Mouse (Mus musculus) heart, embryonic 16.5 days (tissue): ENCODE results near the gene Adamts17. TPM values are rescaled to one million over a fixed set of nuclear protein-coding genes. Genes with fewer than 3 reads are reported as not detected.
A peak's percentile ranks its signal among the peaks of the same experiment; 100 is the strongest.

ENCODE experiments used
- ATAC-seq: fragments of 200-750 bp; cut with Nextera tagmentation; replicated peaks from 2 replicates; pipeline ENCODE4 v1.8.0; 2017; ENCODE audit warnings: moderate number of reproducible peaks; ENCODE audit not compliant: insufficient read depth, low FRiP score; ENCODE audit errors: extremely low read depth
- H3K27ac ChIP-seq: fragments of 300-500 bp; sonication (generic); 2 replicates; pipeline ENCODE4 v1.5.1; 2014; ENCODE audit warnings: mild to moderate bottlenecking, low read length, control low read depth, moderate library complexity
- H3K27me3 ChIP-seq: fragments of 300-500 bp; sonication (generic); 2 replicates; pipeline ENCODE4 v1.6.1; 2014; ENCODE audit warnings: low read length, mixed read lengths; ENCODE audit not compliant: control insufficient read depth, insufficient read depth
- H3K36me3 ChIP-seq: fragments of 300-500 bp; sonication (generic); 2 replicates; pipeline ENCODE4 v1.6.1; 2014; ENCODE audit not compliant: control insufficient read depth, insufficient read depth
- H3K4me1 ChIP-seq: fragments of 300-500 bp; sonication (generic); 2 replicates; pipeline ENCODE4 v1.6.1; 2014; ENCODE audit warnings: low read length, mixed read lengths; ENCODE audit not compliant: control insufficient read depth, insufficient read depth
- H3K4me2 ChIP-seq: fragments of 300-500 bp; sonication (generic); 2 replicates; pipeline ENCODE4 v1.6.1; 2014; ENCODE audit warnings: low read depth, mild to moderate bottlenecking, control low read depth, low read length
- H3K4me3 ChIP-seq: fragments of 300-500 bp; sonication (generic); 2 replicates; pipeline ENCODE4 v1.5.1; 2014; ENCODE audit warnings: mild to moderate bottlenecking, control low read depth, low read length
- H3K9ac ChIP-seq: fragments of 300-500 bp; sonication (generic); 2 replicates; pipeline ENCODE4 v1.6.1; 2014; ENCODE audit warnings: low read length, control low read depth
- H3K9me3 ChIP-seq: fragments of 300-500 bp; sonication (generic); replicated peaks from 2 replicates; pipeline ENCODE4 v1.6.1; 2016; ENCODE audit warnings: low read length; ENCODE audit not compliant: control insufficient read depth
- WGBS: fragments of 180-500 bp; shearing (Covaris S2); extraction: QIAGEN DNeasy Blood & Tissue Kit; methylation state at CpG from one replicate; pipeline ENCODE4 v1.1.7; 2014; 5-methylcytosine and 5-hydroxymethylcytosine counted together
- polyA plus RNA-seq: library from polyadenylated mRNA; unstranded; fragments of >200 nt; fragmentation: Nextera tagmentation; extraction: Ambion mirVana; gene quantifications from 2 replicates; pipeline ENCODE4 v1.2.1, GENCODE M21; 2015

The Adamts17 gene
- polyA plus RNA-seq, 1 experiment from 2014 or later, result 4.7 TPM

GRCm38 (mm10) chr7:67162135-67162534, 322.6 kb downstream of the Adamts17 start:
- H3K4me2 ChIP-seq, result no peak overlapping the region

GRCm38 (mm10) chr7:67168288-67168687, 328.8 kb downstream of the Adamts17 start:
- WGBS, result 82% methylated on average over 9 of the region's 9 CpGs
- Histone ChIP-seq H3K27me3 (no peaks in the 10 kb centered on the region), H3K9me3 (no peaks in the 10 kb centered on the region), H3K36me3 (no peaks in the 10 kb centered on the region), H3K4me1 (no peaks in the 10 kb centered on the region), H3K4me3 (no peak overlapping the region), H3K4me2 (no peak overlapping the region), H3K9ac (no peak overlapping the region), H3K27ac (no peak overlapping the region)
- ATAC-seq, result no peak

More at GRCm38 (mm10) chr7:67162135-67162534, 322.6 kb downstream of the Adamts17 start:
- Histone ChIP-seq H3K9ac (no peak overlapping the region), H3K9me3 (no peaks in the 10 kb centered on the region), H3K4me3 (no peak overlapping the region), H3K36me3 (no peaks in the 10 kb centered on the region), H3K4me1 (no peaks in the 10 kb centered on the region), H3K27ac (no peak overlapping the region), H3K27me3 (no peaks in the 10 kb centered on the region)
- no peak for ATAC-seq
- 83% methylated on average over 8 of the region's 8 CpGs for whole genome bisulfite sequencing

- no peak overlapping the region for H3K27ac ChIP-seq
- no peak for ATAC-seq
- WGBS, result 58% methylated on average over 9 of the region's 9 CpGs
Measured at GRCm38 (mm10) chr7:67168763-67169569, 329.4 kb downstream of the Adamts17 start.

GRCm38 (mm10) chr7:67173522-67174195, 334.1 kb downstream of the Adamts17 start:
- H3K27ac ChIP-seq, result no peak overlapping the region
- no peaks in the 10 kb centered on the region for H3K36me3 ChIP-seq
- no peak for ATAC-seq
- no peaks in the 10 kb centered on the region for H3K9me3 ChIP-seq
- no peaks in the 10 kb centered on the region for H3K27me3 ChIP-seq
- no peak overlapping the region for H3K9ac ChIP-seq
- H3K4me2 ChIP-seq, result no peak overlapping the region
- no peaks in the 10 kb centered on the region for H3K4me1 ChIP-seq
- no peak overlapping the region for H3K4me3 ChIP-seq
- 71% methylated on average over 2 of the region's 2 CpGs for WGBS

More at GRCm38 (mm10) chr7:67168763-67169569, 329.4 kb downstream of the Adamts17 start:
- Histone ChIP-seq H3K4me2 (no peak overlapping the region), H3K9ac (no peak overlapping the region), H3K36me3 (no peaks in the 10 kb centered on the region), H3K27me3 (no peaks in the 10 kb centered on the region), H3K4me1 (no peaks in the 10 kb centered on the region), H3K9me3 (no peaks in the 10 kb centered on the region), H3K4me3 (no peak overlapping the region)

- Histone ChIP-seq H3K27ac (no peak overlapping the region), H3K9ac (no peak overlapping the region), H3K4me1 (no peaks in the 10 kb centered on the region), H3K9me3 (no peaks in the 10 kb centered on the region), H3K4me2 (no peak overlapping the region), H3K4me3 (no peak overlapping the region), H3K36me3 (no peaks in the 10 kb centered on the region), H3K27me3 (no peaks in the 10 kb centered on the region)
- ATAC-seq, result no peak
- 29% methylated on average over 4 of the region's 4 CpGs for WGBS
Measured at GRCm38 (mm10) chr7:67183786-67184185, 344.3 kb downstream of the Adamts17 start.

GRCm38 (mm10) chr7:67199412-67199811, 359.9 kb downstream of the Adamts17 start:
- H3K4me2 ChIP-seq, result no peak overlapping the region
- ATAC-seq, result 0 out of 2 replicates have a peak, but pooled peaks have one; percentile 49
- WGBS, result 13% methylated on average over 10 of the region's 10 CpGs

More at GRCm38 (mm10) chr7:67199412-67199811, 359.9 kb downstream of the Adamts17 start:
- no peak overlapping the region for H3K27ac ChIP-seq
- no peaks in the 10 kb centered on the region for H3K36me3 ChIP-seq
- H3K9ac ChIP-seq, result no peak overlapping the region
- H3K9me3 ChIP-seq, result 0 out of 2 replicates have a peak, but pooled peaks cover 4% of the 10 kb centered on the region
- no peak overlapping the region for H3K4me3 ChIP-seq
- H3K4me1 ChIP-seq, result no peaks in the 10 kb centered on the region
- no peaks in the 10 kb centered on the region for H3K27me3 ChIP-seq

Other genes with a start within 250 kb of the Adamts17 start
- 9.0 and 10.0 TPM in 2 replicates for gene Asb7, start 150.1 kb upstream of the Adamts17 start, polyA plus RNA-seq
- 10.1 and 10.8 TPM in 2 replicates for gene Lins1, start 149.8 kb upstream of the Adamts17 start, polyA plus RNA-seq
- 0.63 and 0.69 TPM in 2 replicates for gene Cers3, start 96.2 kb upstream of the Adamts17 start, polyA plus RNA-seq